Mouse (Mus musculus) erythroblast, embryonic 14.5 days (primary cell): ENCODE data around the gene 1700025C18Rik. TPM values are rescaled to one million over a fixed set of nuclear protein-coding genes. Genes with fewer than 3 reads are reported as not detected.

Source experiments
- H3K27me3 ChIP-seq: 2 replicates; pipeline ENCODE4 v1.6.1; 2012; ENCODE audit warnings: inconsistent platforms; ENCODE audit not compliant: control insufficient read depth
- H3K36me3 ChIP-seq: 2 replicates; pipeline ENCODE4 v1.6.1; 2012; ENCODE audit warnings: mild to moderate bottlenecking, inconsistent platforms; ENCODE audit not compliant: control insufficient read depth
- H3K4me1 ChIP-seq: 2 replicates; pipeline ENCODE4 v1.6.1; 2012; ENCODE audit warnings: inconsistent platforms; ENCODE audit not compliant: control insufficient read depth
- H3K4me3 ChIP-seq: replicated peaks from 2 replicates; pipeline ENCODE3; 2012; ENCODE audit warnings: moderate library complexity, mild to moderate bottlenecking, inconsistent platforms
- H3K9me3 ChIP-seq: 2 replicates; pipeline ENCODE4 v1.6.1; 2012; ENCODE audit warnings: low read length, inconsistent platforms, mixed read lengths; ENCODE audit not compliant: control insufficient read depth
- GATA1 ChIP-seq: IDR thresholded peaks from 2 replicates; pipeline ENCODE4 v1.6.1; 2012; ENCODE audit warnings: low read length, inconsistent platforms, mixed read lengths
- TAL1 ChIP-seq: IDR thresholded peaks from 3 replicates; pipeline ENCODE4 v1.6.1; 2012; ENCODE audit warnings: low read length, inconsistent platforms, mixed read lengths
- polyA plus RNA-seq: library from polyadenylated mRNA; stranded (reverse); fragments of >175 nt; gene quantifications from 2 replicates; pipeline ENCODE4 v1.2.3, GENCODE M21; 2012

1700025C18Rik gene
- polyA plus RNA-seq, 1 experiment, result not detected

GRCm38 (mm10) chr2:165070096-165070816, 20.3 kb downstream of the 1700025C18Rik start:
- Histone ChIP-seq H3K9me3 (no peaks in the 10 kb centered on the region), H3K4me3 (no peak overlapping the region), H3K4me1 (no peaks in the 10 kb centered on the region), H3K27me3 (peaks cover 10% of the 10 kb centered on the region; the same call in 1 of the 2 replicates), H3K36me3 (no peaks in the 10 kb centered on the region)
- TF ChIP-seq TAL1 (no peak), GATA1 (no peak)

- Histone ChIP-seq H3K27me3 (peaks cover 10% of the 10 kb centered on the region; the same call in 1 of the 2 replicates), H3K36me3 (no peaks in the 10 kb centered on the region; the same call in 1 of the 2 replicates), H3K4me3 (no peak overlapping the region), H3K4me1 (no peaks in the 10 kb centered on the region), H3K9me3 (no peaks in the 10 kb centered on the region)
- TF ChIP-seq GATA1 (no peak), TAL1 (no peak)
Observed at GRCm38 (mm10) chr2:165068806-165069205, 21.7 kb downstream of the 1700025C18Rik start.

GRCm38 (mm10) chr2:165064489-165064888, 26.1 kb downstream of the 1700025C18Rik start:
- H3K27me3 ChIP-seq, result no peaks in the 10 kb centered on the region
- no peak for TF ChIP-seq TAL1
- no peak for TF ChIP-seq GATA1
- no peaks in the 10 kb centered on the region for H3K9me3 ChIP-seq
- no peaks in the 10 kb centered on the region; the same call in 1 of the 2 replicates for H3K36me3 ChIP-seq
- no peak overlapping the region for H3K4me3 ChIP-seq
- no peaks in the 10 kb centered on the region for H3K4me1 ChIP-seq

- Histone ChIP-seq H3K36me3 (no peaks in the 10 kb centered on the region; the same call in 1 of the 2 replicates), H3K27me3 (peaks cover under 1% of the 10 kb centered on the region; the same call in 1 of the 2 replicates), H3K9me3 (no peaks in the 10 kb centered on the region), H3K4me1 (no peaks in the 10 kb centered on the region), H3K4me3 (no peak overlapping the region)
- TF ChIP-seq GATA1, result no peak
- TF ChIP-seq TAL1, result no peak
Observed at GRCm38 (mm10) chr2:165061638-165062433, 28.7 kb downstream of the 1700025C18Rik start.

- peaks cover 16% of the 10 kb centered on the region for H3K27me3 ChIP-seq
- H3K9me3 ChIP-seq, result no peaks in the 10 kb centered on the region
- H3K4me1 ChIP-seq, result no peaks in the 10 kb centered on the region
- no peaks in the 10 kb centered on the region; the same call in 1 of the 2 replicates for H3K36me3 ChIP-seq
- no peak for TF ChIP-seq TAL1
- no peak for TF ChIP-seq GATA1
- H3K4me3 ChIP-seq, result no peak overlapping the region
Observed at GRCm38 (mm10) chr2:165059961-165060360, 30.6 kb downstream of the 1700025C18Rik start.

- H3K9me3 ChIP-seq, result peaks cover 9% of the 10 kb centered on the region
- H3K4me3 ChIP-seq, result no peak overlapping the region
- peaks cover 24% of the 10 kb centered on the region for H3K27me3 ChIP-seq
- H3K36me3 ChIP-seq, result no peaks in the 10 kb centered on the region
- TF ChIP-seq GATA1 (no peak), TAL1 (no peak)
- H3K4me1 ChIP-seq, result no peaks in the 10 kb centered on the region
Observed at GRCm38 (mm10) chr2:165056377-165057085, 34.0 kb downstream of the 1700025C18Rik start.

GRCm38 (mm10) chr2:165055905-165056304, 34.6 kb downstream of the 1700025C18Rik start:
- Histone ChIP-seq H3K27me3 (peaks cover 24% of the 10 kb centered on the region), H3K4me1 (no peaks in the 10 kb centered on the region), H3K36me3 (no peaks in the 10 kb centered on the region), H3K9me3 (peaks cover 9% of the 10 kb centered on the region), H3K4me3 (peak overlapping the region; percentile 42)
- TF ChIP-seq TAL1 (no peak), GATA1 (no peak)

GRCm38 (mm10) chr2:165054888-165055852, 35.4 kb downstream of the 1700025C18Rik start, which contains the start of gene Cd40:
TSS of gene Cd40 (plus strand) at chr2:165055627.
- Histone ChIP-seq H3K4me3 (peak within 1 kb of the TSS; percentile 42), H3K36me3 (no peaks in the 10 kb centered on the region), H3K4me1 (no peaks in the 10 kb centered on the region), H3K9me3 (peaks cover 9% of the 10 kb centered on the region), H3K27me3 (peaks cover 24% of the 10 kb centered on the region)
- TF ChIP-seq GATA1 (no peak), TAL1 (no peak)
